Mouse (Mus musculus) adrenal gland, postnatal 10 days (tissue): ENCODE measurements around the gene A530016L24Rik. TPM values are rescaled to one million over a fixed set of nuclear protein-coding genes. Genes with fewer than 3 reads are reported as not detected.

Experiments
- DNase-seq: peaks from one replicate; pipeline ENCODE4 v3.0.0; 2021; ENCODE audit warnings: mixed read lengths
- total RNA-seq, 2 experiments: library from RNA; stranded (reverse); gene quantifications; 2 replicates each; pipeline ENCODE4 v1.2.3; 2021

Gene A530016L24Rik
- total RNA-seq, 2 experiments from 2014 or later = 16.2 to 22.6 TPM

GRCm38 (mm10) chr12:112503003-112503771 is 13.9 kb downstream of the A530016L24Rik start:
- DNase-seq = no peak

DNA sequence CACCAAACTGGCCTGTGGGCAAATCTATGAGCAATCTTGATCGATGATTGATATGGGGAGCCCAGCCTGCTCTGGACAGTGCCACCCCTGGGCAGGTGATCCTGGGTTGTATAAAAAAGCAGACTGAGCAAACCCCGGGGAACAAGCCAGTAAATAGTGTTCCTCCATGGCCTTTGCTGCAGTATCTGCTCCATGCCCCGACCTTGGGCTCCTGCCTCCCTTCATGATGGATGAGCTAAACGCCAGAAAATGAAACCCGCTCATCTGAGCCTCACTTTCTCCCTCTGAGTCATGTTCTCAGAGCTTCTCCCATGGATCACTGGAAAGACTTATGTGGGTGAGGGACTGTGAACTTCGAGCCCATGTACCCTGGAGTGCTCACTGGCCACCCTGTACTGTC is 17.0 kb downstream of the A530016L24Rik start:
- peak; percentile 53 for DNase-seq

GRCm38 (mm10) chr12:112507264-112507663 is 18.0 kb downstream of the A530016L24Rik start:
- no peak for DNase-seq

DNA sequence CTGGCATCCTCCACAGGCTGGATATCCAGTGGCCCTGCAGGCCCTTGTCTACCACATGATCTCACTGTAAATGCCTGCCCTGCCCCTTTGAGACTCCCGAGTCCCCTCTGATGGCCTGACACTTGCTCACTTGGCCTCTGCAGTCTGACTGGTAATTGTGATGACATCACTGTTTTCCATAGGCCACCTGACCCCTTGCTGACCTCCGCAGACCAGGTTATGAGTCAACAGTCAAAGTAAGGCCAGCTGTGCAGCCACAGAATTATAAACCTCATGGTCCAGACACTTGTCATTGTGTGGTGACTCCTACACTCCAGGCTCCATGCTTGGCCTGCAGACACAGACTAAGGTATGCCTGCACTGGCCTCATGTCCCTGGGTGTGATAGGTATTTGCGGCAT is 18.7 kb downstream of the A530016L24Rik start:
- no peak for DNase-seq

GRCm38 (mm10) chr12:112510365-112510732 is 21.1 kb downstream of the A530016L24Rik start:
- no peak for DNase-seq

DNA sequence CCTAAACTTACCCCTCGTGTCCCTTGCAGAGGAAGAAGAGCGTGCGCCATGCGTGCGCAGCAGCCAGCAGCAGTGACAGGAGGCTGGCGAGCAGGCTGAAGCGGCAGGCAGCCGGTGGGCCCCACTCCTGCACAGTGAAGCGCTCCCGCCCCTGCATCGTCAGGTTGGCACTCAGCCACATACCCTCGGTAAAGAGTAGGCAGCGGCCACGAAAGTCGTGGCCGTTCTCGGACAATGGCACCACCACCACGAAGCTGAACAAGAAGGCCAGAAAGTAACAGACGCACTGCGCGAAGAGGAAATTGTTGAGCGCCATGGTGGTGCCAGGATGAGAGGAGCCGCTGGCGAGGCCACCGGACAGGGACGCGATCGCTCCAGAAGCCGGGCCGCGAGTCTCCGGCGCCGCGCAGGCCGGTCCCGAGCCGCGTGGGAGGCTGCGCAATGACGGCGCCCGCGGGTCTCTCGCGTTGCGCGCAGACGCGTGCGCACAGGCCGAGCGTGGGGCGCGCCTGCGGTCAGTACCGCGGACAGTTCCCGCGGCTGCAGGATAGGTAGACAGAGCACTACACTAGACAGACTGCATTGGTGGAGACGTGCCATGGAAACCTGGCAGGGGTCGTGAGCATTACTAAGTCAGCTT is 21.6 kb downstream of the A530016L24Rik start:
- DNase-seq = peak; percentile 83

- DNase-seq = no peak
These were observed 25.6 kb downstream of the A530016L24Rik start for GRCm38 (mm10) chr12:112514897-112515296.

GRCm38 (mm10) chr12:112516697-112517337 is 27.6 kb downstream of the A530016L24Rik start, which contains the start of gene Tmem179:
Gene Tmem179, minus strand, starts transcription at chr12:112516747.
- peak; percentile 85 for DNase-seq

DNA sequence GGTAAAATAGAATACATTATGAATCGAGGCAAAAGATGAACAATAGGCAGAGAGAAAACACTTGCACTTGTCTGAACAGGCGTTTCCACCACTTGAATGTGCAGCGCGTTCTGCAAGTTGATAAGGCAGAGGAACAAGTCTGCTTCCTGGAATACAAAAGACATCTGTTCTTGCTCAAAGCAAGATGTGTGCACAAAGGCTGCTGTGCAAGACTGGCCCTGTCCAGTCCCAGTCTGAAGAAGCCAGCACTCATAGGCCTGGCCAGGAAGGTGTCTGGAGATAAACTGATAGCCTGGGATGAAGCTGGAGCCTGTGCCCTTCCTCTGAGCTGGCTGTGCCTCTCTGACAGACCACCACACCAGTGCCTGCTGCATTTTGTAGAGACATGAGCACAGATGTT is 28.9 kb downstream of the A530016L24Rik start:
- DNase-seq = no peak

- no peak for DNase-seq
These were observed 44.5 kb downstream of the A530016L24Rik start for GRCm38 (mm10) chr12:112533758-112534157.

GRCm38 (mm10) chr12:112537233-112537632 is 48.0 kb downstream of the A530016L24Rik start:
- DNase-seq = no peak

DNA sequence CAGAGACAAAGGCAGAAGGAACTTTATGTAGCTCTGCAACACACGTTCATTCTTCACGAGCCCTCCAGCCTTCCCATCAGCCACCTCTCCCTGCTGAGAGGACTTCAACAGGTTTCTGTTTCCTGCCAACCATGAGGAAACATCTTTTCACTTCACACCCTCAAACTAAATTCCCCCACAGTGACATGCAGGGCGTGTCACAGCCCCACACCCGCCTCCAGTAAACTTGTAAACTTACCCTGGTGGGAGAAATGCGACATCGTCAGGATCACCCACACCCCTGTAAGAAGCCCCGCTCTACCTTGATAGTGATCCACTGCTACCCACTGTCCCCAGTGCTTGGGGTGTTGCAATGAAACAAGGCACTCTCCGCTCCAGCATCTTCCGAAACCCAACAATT is 49.1 kb downstream of the A530016L24Rik start:
- no peak for DNase-seq

DNA sequence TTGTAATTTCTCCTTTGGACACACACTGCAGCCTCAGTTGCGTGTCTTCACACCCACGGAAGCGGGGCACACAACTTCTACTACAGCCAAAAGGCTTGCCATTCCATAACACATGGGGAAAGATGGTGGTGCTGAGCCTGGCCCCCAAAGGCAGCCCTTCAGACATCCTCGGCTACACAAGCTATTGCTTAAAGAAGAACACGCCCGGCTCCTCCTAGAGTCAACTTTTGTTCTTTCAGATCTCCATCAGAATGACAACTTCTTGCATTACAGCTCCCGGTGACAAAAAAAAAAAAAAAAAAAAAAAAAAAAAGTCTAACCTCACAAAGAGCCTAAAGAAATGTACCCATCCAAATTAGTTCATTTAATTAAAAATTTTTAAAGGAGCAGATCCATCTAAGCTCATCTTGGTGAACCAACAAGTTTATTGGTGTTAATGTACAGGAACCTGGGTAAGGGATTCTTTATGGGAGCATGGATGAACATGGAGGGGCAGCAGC is 50.3 kb downstream of the A530016L24Rik start:
- DNase-seq = no peak

GRCm38 (mm10) chr12:112540321-112540720 is 51.1 kb downstream of the A530016L24Rik start:
- DNase-seq = no peak

- DNase-seq = no peak
These were observed 52.3 kb downstream of the A530016L24Rik start for GRCm38 (mm10) chr12:112541483-112542091.

- DNase-seq = no peak
These were observed 53.1 kb downstream of the A530016L24Rik start for GRCm38 (mm10) chr12:112542257-112542919.

GRCm38 (mm10) chr12:112542920-112543300 is 53.7 kb downstream of the A530016L24Rik start:
- DNase-seq = peak; percentile 96

DNA sequence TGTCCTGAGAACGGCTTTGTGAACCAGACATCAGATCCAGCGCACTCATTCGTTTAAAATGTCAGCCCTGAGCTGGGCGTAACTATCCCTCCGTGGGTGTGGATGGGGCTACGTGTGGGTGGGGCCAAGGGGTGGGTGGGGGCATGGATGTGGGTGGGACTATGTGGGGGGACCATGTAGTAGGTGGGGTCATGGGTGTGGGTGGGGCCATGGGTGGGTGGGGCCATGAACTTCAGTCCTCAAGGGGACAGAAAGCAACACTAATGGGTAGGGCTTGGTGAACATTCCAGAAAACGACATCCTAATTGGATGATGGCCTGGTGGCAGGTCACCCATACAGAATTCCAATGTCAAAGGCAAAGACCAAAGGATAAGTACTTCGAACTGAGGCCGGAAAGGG is 54.7 kb downstream of the A530016L24Rik start:
- DNase-seq = no peak

DNA sequence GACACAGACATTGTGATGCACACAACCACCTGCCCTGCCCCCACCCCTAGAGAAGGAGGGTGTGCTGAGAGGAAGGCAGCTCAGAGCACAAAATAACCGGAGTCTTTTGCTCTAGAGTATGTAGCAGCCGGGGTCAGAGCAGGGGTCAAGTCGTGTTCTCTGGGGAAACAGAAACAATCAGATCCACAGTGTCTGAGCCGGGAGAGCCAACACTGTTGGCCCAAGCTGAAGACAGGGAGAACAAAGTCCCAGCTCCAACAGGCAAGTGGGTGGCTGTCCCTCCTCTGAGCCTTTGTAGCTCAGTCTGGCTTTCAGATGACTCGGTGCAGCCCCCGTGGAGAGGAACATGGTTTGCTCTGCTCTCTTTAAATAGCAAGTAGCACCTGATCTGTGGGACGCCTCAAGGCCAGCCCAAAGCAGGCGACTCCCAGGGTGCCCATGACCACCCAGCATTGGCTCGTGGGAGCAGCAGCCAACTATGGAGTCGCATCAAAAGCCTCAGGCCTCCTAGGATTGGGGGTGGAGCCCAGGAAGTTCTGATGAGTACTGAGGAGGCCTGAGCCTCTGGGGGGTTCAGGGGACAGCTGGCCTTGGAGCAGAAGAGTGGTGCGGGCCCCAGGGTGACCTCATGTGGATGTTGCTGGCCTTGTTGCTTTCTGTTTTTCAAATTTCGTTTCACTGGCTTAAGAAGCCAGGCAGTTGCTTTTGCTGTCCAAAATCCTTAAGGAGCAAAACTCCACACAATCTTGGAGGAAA is 55.9 kb downstream of the A530016L24Rik start:
- DNase-seq = peak; percentile 18

DNA sequence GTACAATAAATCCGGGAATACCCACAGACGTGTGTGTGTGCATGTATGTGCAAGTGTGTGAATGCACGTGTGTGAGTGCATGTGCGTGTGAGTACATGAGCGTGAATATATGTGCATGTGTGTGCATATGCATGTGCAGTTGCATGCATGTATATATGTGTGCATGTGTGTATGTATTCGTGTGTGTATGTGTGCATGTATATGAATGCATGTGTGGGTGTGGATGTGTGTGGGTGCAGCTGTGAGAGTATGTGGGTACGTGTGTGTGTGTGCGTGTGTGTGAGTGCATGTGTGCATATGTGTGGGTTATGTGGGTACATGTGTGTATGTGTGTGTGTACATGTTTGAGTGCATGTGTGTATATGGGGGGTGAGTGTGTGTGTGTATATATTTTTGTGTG is 56.9 kb downstream of the A530016L24Rik start:
- no peak for DNase-seq

- no peak for DNase-seq
These were observed 60.0 kb downstream of the A530016L24Rik start for GRCm38 (mm10) chr12:112549287-112549686.
